Mouse (Mus musculus) ES-Bruce4 (cell line): ENCODE results near the gene Lipc. TPM values are rescaled to one million over a fixed set of nuclear protein-coding genes. Genes with fewer than 3 reads are reported as not detected.

ENCODE experiments used
- H3K27ac ChIP-seq: 2 replicates; pipeline ENCODE4 v1.5.1; 2012; ENCODE audit warnings: low read length, inconsistent platforms; ENCODE audit not compliant: insufficient read depth
- H3K27me3 ChIP-seq: 2 replicates; pipeline ENCODE4 v1.6.1; 2012; ENCODE audit warnings: mild to moderate bottlenecking, low read length, inconsistent platforms; ENCODE audit not compliant: control insufficient read depth, poor library complexity, insufficient read depth, severe bottlenecking
- H3K36me3 ChIP-seq: 2 replicates; pipeline ENCODE4 v1.6.1; 2012; ENCODE audit warnings: inconsistent platforms, mild to moderate bottlenecking, low read length, moderate library complexity; ENCODE audit not compliant: control insufficient read depth, poor library complexity, insufficient read depth, severe bottlenecking
- H3K4me1 ChIP-seq: one replicate; pipeline ENCODE4 v1.8.1; 2011; ENCODE audit warnings: low read length; ENCODE audit not compliant: control insufficient read depth, insufficient read depth
- H3K4me3 ChIP-seq: 2 replicates; pipeline ENCODE4 v1.5.1; 2011; ENCODE audit warnings: low read depth, mild to moderate bottlenecking, low read length
- H3K9ac ChIP-seq: 2 replicates; pipeline ENCODE4 v1.6.1; 2012; ENCODE audit warnings: low read depth, mild to moderate bottlenecking, inconsistent platforms; ENCODE audit not compliant: poor library complexity, severe bottlenecking
- H3K9me3 ChIP-seq: replicated peaks from 2 replicates; pipeline ENCODE4 v1.6.1; 2012; ENCODE audit warnings: mild to moderate bottlenecking, low read length, inconsistent platforms; ENCODE audit not compliant: control insufficient read depth, poor library complexity, insufficient read depth, severe bottlenecking
- CTCF ChIP-seq: IDR thresholded peaks from one replicate; pipeline ENCODE4 v1.8.1; 2011; ENCODE audit warnings: low read depth, low read length
- EP300 ChIP-seq: IDR thresholded peaks from 2 replicates; pipeline ENCODE4 v1.6.1; 2011; ENCODE audit warnings: low read depth, low read length; ENCODE audit not compliant: insufficient read depth
- POLR2A ChIP-seq: IDR thresholded peaks from one replicate; pipeline ENCODE4 v1.8.1; 2011; ENCODE audit warnings: low read length; ENCODE audit not compliant: insufficient read depth
- polyA plus RNA-seq: library from polyadenylated mRNA; stranded (reverse); fragments of >200 nt; gene quantifications from 2 replicates; pipeline ENCODE4 v1.2.4, GENCODE M21; 2011; ENCODE audit warnings: low read depth; ENCODE audit not compliant: missing spikeins, insufficient read depth, insufficient read length

Gene Lipc
- polyA plus RNA-seq, 1 experiment: not detected

GRCm38 (mm10) chr9:70888556-70888955 is 63.5 kb downstream of the Lipc start:
- Histone ChIP-seq H3K36me3 (no peaks in the 10 kb centered on the region), H3K9ac (no peak overlapping the region), H3K9me3 (peaks cover 6% of the 10 kb centered on the region), H3K27me3 (no peaks in the 10 kb centered on the region), H3K4me3 (no peak overlapping the region), H3K27ac (no peak overlapping the region), H3K4me1 (no peaks in the 10 kb centered on the region)
- TF ChIP-seq CTCF (no peak), POLR2A (no peak), EP300 (no peak)

- Histone ChIP-seq H3K9me3 (no peaks in the 10 kb centered on the region), H3K36me3 (no peaks in the 10 kb centered on the region), H3K9ac (no peak overlapping the region), H3K4me3 (no peak overlapping the region), H3K4me1 (no peaks in the 10 kb centered on the region), H3K27me3 (no peaks in the 10 kb centered on the region), H3K27ac (no peak overlapping the region)
- TF ChIP-seq POLR2A (no peak), CTCF (no peak), EP300 (no peak)
These were observed 70.0 kb downstream of the Lipc start for GRCm38 (mm10) chr9:70881982-70882381.

GRCm38 (mm10) chr9:70878823-70879222 is 73.2 kb downstream of the Lipc start:
- Histone ChIP-seq H3K9me3 (no peaks in the 10 kb centered on the region), H3K27ac (no peak overlapping the region), H3K4me3 (no peak overlapping the region), H3K9ac (no peak overlapping the region), H3K4me1 (no peaks in the 10 kb centered on the region), H3K36me3 (no peaks in the 10 kb centered on the region), H3K27me3 (no peaks in the 10 kb centered on the region)
- TF ChIP-seq POLR2A (no peak), EP300 (no peak)

GRCm38 (mm10) chr9:70878157-70878556 is 73.9 kb downstream of the Lipc start:
- Histone ChIP-seq H3K9ac (no peak overlapping the region), H3K4me1 (no peaks in the 10 kb centered on the region), H3K9me3 (no peaks in the 10 kb centered on the region), H3K27me3 (no peaks in the 10 kb centered on the region), H3K36me3 (no peaks in the 10 kb centered on the region), H3K27ac (no peak overlapping the region), H3K4me3 (no peak overlapping the region)
- TF ChIP-seq EP300: no peak
- no peak for TF ChIP-seq CTCF
- TF ChIP-seq POLR2A: no peak

- Histone ChIP-seq H3K36me3 (no peaks in the 10 kb centered on the region), H3K9ac (no peak overlapping the region), H3K9me3 (no peaks in the 10 kb centered on the region), H3K27ac (no peak overlapping the region), H3K27me3 (no peaks in the 10 kb centered on the region), H3K4me1 (no peaks in the 10 kb centered on the region), H3K4me3 (no peak overlapping the region)
- TF ChIP-seq EP300 (no peak), CTCF (no peak), POLR2A (no peak)
These were observed 76.5 kb downstream of the Lipc start for GRCm38 (mm10) chr9:70875490-70875889.

GRCm38 (mm10) chr9:70875059-70875458 is 77.0 kb downstream of the Lipc start:
- Histone ChIP-seq H3K9me3 (no peaks in the 10 kb centered on the region), H3K9ac (no peak overlapping the region), H3K27ac (no peak overlapping the region), H3K36me3 (no peaks in the 10 kb centered on the region), H3K4me3 (no peak overlapping the region), H3K4me1 (no peaks in the 10 kb centered on the region), H3K27me3 (no peaks in the 10 kb centered on the region)
- TF ChIP-seq POLR2A (no peak), CTCF (no peak), EP300 (no peak)
